Mouse (Mus musculus): Measurements from ENCODE around the gene Trpm8.
A peak's percentile ranks its signal among the peaks of the same experiment; 100 is the strongest.

Gene Trpm8

DNA sequence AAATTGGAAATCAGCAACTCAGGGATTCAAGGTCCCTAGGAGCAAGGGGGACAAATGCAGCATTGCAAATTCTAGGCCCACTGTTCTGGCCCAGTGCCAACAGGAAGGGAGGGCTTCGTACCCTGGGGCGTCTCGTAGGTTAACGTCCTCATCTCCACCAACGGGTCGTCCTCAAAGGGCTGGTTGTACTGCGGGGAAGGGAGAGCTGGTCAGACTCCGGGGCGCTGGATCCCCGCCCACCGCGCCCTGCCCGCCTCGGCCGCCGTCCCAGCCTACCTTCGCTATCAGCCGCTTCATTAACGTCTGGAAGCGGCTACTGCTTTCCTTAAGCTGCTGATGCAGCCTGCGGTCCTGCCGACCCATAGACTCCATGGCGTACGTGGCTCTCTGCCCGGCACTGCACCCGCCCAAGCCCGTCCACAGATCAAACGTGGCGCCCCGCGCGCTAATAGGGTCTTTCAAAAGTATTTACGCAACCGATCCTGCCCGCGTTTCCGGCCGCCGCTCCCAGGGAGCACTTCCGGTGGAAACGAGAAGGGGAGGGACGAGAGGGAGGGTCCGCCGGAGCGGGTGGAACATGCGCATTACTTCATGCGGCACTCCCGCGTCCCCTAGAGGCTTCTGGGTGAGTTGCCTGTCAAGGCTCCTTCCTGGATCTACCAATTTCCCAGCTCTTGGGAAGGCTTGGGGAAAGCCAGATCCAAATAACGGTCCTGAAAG is at the start of gene Trpm8, which contains the start of gene Hjurp:
TSS of gene Trpm8 (plus strand) at position 564 of the 720 bp plus-strand sequence.
TSS of gene Hjurp (minus strand) at position 536 of the 720 bp plus-strand sequence.
- DNase-seq, result peak; percentile 100

DNA sequence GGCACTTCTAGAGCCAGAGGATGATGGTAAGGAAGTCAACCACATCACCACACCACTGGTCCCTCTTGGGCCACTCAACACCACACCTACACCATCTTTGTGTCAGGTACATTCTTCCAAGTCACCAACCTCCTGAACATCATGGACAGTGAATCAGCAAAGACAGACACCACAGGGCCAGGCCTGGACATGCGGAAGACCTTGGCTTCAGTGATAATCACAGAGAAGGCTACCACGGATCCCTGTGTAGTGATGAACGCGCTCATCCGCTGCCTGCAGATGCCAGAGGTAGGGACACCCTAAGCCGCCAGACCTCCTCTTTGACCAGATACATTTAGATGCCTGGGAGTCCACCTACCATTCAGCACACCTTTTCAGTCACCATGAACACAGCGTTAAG is 49.3 kb upstream of the Trpm8 start:
- DNase-seq, result peak; percentile 10 to 16

DNA sequence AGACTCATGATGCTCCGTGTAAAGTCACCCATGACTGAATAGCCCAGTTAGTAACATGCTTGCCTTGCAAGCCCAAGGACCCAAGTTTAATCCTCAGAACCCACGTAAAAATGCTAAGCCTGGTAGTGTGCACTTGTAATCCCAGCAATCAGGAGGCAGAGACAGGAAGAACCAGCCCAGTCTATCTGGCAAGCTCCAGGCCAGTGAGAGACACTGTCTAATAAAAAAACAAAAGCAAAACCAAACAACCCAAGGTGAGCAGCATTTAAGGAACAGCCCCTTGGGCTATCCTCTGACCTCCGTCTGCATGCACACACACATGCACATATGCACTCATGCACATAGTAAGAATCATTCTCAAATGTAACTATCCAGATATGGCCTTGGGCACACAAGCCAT is 47.9 kb upstream of the Trpm8 start:
- DNase-seq, result peak in 1 of 2 experiments; percentile 6

DNA sequence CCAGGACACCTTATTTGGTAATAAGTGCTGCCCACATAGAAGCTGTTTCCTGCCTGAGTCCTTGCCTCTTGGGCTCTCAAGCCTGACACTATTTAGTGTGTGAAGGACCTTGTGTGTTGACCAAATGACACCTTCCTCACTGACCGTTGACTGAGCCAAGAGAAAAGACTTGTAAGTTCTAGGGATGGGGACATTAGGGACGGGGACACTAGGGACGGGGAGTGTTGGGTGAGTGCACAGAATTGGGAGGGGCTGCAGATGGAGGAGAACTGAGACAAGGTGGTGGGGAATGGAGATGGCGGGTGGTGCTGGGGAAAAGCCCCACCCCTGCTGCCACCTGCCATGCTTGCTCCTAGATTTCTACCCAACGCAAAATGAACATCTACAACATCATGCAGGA is 47.5 kb upstream of the Trpm8 start:
- peak; percentile 4 to 12 for DNase-seq

DNA sequence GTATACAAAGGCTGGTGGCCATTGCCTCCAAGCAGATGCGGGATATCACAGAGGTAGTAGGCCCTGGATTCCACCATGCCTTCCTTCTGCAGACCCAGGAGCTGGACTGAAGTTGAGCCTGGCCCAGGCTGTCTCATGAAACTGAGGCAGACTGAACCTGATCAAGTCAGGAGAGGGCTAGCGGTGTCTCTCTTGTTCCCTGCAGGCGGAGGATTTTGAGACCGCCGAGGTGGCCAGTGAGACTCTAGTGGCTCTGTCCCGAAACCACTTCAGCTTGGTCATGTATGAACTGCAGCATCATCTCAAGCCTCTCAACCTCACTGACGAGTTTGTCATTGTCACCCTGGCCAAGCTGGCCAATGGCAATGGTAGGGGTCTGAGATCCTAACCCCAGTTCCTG is 47.0 kb upstream of the Trpm8 start:
- peak; percentile 6 to 14 for DNase-seq

DNA sequence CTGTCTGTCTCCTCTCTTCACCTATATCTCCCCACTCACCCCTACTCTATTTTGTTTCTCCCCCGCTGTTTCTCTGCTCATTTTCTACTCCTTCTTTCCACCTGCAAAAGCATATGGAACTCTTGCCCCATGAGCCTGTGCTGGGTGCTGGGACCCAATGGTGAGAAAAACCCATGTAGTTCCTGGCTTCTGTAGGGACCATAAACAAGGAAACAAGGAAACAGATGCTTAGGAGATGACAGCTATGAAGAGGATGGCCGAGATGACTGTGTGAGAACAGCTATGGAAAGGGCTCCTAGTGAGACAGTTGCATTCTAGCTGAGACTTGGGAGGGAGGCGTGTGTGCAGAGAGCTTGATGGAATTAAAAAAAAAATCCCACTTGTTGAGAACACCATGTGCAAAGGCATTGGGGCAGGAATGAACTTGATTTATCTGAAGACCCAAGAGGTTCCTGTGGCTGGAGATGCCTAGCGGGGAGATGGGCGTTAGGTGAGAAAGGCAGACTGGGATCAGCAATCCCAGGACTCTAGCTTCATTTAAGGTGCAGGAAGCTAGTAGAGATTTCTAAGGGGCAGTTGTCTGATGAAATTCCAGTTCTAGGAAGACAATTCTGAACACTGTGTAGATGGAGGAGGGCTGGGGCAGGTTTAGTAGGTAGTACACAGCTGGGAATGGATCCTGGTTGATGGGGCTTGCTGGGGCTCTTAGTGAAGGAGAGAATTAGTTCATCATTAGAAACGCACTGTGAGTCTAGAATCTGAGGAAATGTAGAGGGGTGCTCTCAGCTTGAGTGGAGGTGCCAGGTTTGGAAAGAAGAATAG is 46.3 kb upstream of the Trpm8 start:
- DNase-seq, result peak; percentile 5 to 7

DNA sequence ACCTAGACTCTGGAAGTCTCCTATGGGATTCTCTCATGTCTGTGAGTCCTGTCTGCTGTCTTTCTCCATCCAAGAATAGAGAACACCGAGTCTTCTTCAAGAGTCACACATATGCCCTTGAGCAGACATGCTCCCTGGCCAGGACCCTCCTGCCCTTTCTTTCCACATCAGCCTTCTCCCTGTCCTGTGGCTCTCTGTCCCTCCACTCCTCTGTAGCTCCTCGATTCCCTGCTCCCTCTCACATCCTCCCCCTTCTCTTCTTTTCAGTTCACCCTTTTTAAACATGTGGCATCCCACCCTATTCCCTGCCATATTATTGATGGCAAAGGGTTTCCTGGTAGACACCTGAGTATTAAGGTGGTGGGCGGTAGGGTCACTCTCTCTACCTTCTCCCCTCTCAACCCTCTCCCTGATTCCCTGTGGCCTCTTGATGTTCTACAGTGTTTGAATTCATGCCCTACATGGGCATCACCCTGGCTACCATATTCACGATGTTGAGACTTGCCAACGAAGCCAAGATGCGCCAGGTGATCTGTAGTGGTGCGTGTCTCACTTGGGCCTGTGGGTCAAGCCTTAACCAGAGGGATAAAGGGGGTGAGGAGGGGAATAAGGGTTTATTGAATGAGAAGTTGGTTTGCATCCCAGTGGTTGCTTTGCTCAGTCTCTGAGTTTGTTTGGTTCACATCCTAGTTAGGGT is 45.5 kb upstream of the Trpm8 start:
- peak; percentile 8 to 9 for DNase-seq

DNA sequence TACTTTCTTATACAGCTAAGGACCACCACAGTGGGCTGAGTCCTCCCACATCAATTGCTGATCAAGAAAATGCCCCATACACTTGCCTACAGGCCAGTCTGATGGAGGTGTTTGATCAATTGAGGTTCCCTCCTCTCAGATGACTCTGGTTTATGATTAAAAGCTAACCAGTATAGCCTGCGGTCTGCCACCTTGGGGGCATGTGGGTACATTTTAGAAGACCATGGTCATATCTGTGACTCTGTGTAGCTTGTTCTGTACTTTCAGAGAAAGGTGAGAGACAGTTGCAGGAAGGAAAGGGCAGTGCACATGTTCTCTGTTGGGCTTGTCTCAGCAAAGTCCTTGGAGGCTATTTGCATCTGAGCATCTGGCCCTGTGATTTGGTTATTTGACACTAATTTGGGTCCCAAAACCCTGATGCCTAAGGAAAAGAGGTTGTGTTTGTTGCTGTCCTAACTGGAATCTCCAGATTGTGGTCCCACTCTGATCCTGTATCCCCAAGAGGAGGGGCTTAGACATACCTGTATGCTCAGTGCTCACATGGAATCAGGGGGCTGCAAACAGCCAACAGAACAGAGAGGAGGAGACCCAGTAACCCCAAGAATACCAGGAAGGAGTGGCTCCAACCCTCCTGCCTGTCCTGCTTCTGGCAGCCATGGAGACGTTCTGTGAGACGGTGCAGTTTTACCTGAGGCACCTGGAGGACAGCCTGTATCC is 44.6 kb upstream of the Trpm8 start:
- peak in 1 of 2 experiments; percentile 4 for DNase-seq

DNA sequence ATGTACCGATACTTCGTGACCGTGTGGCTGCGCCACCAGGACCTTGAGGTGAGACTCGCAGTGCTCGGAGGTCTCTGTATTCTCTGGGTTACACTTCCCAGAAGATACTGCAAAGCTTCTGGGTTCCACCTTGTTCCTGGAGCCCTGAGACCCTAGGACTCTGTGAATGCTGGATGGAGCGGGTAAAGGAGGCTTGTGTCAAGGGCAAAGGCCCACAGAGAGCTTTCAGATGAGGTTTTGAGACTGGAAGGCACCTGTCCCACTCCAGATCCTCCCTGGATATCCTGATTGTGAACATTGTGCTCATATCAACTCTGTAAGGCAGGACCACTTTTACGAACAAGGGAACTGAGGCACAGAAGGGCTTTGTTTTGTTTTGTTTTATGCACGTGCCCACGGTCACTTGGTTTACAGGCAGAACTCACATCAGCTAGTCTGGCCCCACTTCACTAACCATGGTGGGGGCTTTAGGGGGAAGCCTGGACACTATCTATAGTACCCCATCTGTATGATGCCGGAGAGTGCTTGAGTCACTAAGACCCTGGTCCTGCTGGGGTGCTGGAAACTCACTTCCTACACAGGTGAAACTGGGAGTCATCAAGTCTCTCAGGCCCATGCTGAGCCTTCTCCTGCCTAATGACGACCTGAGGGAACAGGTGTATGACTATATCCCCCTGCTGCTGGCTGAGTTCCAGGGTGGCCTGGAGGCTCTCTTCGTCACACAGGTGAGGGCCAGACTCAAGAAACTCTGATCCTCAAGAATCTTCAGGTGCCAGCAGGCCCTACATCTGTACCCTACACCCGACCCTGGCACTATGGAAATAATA is 43.8 kb upstream of the Trpm8 start:
- DNase-seq, result peak in 1 of 2 experiments; percentile 17

DNA sequence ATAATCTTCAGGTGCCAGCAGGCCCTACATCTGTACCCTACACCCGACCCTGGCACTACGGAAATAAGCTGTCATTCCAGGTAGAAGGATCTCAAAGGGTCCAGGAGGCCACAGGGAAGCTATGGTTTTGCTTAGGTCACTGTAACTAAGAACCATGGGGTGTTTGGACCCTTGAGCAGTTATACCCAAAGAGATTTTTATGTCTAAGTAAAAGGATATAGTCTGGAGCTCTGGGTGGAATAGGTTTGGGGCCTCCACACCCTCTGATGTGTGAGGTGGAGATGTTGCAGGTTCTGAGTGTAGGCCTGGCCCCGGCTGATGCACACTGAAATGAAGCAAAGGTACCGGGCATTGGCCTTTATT is 43.2 kb upstream of the Trpm8 start:
- no peak for DNase-seq

DNA sequence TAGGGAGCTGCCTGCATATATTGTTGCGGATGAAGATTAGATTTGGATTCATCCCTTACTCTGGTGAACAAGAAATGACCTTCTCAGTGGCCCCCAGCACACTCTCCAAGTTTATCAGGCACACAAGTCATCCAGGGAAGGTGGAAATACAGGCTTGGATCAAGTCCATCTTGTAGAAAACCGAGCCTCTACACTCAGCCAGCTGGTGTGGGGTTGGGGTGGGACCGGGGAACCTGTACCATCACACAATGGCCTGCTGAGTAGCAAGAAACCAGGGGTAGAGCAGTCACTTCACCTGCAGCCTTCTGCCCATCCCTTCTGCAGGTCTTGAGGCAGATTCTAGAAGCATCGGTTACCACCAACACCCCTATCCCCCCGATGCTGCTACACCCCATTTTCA is 42.8 kb upstream of the Trpm8 start:
- no peak for DNase-seq

DNA sequence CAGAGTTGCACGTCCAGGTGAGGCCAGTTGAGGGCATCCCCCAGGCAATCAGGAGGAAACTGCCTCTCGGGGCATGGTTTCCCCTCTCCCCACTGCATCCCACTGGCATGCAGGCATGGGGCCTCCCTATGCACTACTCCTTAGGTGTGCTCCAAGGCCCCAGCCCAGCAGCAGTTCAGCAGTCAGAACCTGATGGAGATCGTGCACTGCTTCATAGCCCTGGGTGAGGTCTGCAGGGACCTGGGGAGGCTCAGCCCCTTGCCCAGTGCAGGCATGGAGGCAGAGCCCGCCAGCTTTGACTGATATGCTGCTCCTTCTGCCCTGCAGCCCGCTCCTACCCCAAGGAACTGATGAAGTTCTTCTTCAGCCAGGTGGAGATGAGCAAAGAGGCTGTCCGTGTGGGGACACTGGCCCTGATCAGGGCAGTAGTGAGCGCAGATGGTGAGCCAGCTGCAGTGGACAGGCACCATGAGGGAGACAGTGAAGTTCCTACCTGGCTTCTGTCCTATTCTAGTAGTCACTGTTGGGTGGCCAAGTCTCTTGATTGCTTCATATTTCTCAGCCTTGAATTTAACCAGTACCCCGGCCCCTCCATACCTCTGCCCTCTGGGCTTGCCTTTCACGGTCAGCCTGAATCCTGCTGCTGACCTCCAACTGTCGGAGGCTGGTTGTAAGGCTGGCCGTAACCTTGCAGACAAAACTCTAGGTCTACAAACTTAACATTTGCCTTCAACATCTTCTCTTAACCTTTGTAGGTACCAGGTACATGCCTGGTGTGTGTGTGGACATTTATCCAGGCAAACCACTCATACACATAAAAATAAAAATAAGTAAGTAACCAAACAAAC is 42.2 kb upstream of the Trpm8 start:
- peak in 1 of 2 experiments; percentile 24 for DNase-seq

DNA sequence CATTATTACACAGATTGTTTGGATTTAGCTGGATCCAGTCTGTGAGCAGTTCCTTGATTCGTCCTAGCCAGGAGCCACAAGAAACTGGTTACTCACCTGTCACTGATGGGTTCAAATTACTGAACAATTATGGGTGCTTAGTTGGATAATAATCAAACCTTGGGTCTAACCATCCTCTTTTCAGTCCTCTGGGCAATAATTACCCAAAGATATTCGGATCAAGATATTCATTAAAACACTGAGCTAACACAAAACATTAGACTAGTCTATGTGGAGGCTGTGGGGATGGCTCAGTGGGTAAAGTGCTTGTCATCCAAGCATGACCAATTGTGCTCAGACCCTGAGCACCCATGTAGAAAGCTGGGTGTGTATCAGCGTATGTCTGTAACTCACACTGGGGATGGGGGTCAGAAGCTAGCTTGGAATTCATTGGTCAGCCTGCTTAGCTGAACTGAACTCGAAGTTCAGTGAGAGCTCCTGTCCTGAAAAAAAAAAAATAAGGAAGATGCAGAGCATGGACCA is 41.5 kb upstream of the Trpm8 start:
- peak in 1 of 2 experiments; percentile 2 for DNase-seq

DNA sequence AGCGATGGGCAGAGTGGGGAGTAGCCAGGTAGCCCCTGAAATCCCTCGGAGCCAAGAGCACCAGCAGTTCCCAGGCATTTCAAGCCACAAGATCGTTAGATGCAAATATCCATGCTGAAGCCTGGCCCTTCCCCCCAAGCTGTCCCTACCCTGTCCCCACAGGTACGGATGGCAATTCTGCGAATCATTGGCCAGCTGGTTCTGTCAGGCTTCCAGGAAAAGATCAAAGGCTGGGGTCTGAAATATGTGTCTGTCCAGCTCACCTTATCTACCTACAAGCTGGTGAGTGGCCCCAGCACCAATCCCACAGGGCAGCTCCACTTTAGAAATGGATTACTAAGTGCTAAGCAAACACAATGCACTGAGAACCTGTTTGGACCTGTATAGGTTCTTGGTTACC is 40.1 kb upstream of the Trpm8 start:
- peak in 1 of 2 experiments; percentile 17 for DNase-seq

DNA sequence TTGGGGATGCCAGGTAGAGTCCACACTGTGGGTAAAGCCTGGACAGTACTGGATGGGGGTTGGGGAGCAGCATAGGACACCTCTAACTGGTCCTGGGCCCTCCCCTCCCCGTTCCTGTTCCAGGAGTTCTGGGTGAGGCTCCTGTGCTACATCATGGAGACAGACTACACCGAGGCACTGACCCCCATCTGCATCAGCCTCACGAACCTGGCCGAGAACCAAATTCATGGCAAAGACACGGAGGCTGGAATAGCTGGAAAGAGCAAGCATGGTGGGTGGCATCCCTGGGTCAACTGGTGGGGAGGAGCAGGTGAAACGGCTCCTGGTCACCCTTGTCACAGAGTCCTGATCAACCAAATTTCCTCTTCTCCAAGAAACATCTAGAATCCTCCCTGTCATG is 38.7 kb upstream of the Trpm8 start:
- DNase-seq, result peak in 1 of 2 experiments; percentile 32

DNA sequence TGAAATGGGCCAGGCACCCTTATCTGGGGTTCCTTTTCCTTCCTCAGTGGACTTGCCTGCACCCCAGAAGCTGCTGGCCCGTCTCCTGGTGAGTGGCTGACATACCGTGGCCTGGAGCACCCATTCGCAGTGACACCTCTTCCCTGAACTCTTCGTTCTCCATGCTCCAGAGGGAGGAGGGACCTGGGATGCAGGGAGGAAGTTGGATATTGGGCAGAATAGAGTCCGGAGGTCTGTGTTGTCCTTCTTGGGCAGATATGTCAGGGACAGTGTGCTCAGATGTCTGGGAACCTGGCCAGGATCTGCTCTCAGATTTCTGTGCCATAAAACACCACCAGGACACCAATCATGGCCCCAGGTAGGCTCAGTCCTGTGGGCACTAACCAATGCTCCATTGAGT is 37.4 kb upstream of the Trpm8 start:
- DNase-seq, result peak in 1 of 2 experiments; percentile 8

DNA sequence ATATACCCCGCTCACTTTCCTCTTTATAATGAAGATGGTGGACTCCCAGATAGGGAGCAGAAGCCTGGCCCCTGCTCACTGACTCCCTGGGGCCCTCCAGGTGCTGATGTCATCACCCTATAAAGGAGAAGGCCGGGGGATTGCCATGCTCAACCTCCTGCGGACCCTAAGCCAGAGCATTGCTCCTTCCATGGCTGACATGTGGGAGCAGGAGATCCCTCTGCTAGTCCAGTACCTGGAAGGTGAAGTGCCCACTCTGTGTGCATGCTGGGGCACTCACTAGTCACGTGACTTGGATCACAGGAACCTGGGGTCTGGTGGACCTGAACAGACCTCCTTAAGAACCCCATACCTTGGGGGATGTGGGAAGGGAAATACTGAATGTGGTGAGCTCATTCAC is 36.9 kb upstream of the Trpm8 start:
- DNase-seq, result peak in 1 of 2 experiments; percentile 18

DNA sequence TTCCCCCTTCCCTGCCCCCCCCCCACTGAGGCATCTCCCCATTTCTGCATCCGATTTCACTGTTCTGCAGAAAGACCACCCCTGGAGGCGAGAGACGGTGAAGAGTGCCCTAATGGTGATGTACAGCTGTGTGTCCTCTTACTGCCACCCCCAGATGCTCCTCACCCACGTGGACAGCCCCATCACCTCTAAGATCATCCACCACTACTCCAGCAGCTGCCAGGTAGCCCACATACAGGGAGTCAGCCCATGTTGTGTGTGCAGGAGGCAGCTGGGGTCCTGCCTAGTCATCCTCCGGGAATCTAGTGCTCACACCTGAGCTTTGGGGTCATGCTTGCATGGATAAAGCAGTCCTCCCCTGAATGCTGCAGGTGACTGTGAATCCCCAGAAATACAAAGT is 33.6 kb upstream of the Trpm8 start:
- peak in 1 of 2 experiments; percentile 22 for DNase-seq

DNA sequence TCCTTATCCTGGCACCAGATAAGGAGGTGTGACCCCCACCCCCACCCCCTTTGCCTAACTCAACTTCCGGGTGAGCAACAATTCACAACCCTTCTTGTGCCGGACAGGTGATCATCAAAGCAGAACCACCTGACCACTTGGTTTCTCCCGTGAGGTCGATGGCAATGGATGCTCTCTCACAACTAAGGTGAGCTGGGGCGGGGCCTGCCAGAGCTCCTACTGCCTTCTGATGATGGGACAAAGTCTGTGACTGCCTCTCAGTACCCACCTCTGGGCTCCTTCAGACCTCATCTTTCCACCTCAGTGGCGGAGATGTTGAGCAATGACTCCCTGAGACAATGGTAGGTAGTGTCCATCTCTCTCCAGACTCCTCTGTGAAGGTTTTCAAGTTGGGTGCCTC is 31.6 kb upstream of the Trpm8 start:
- DNase-seq, result peak in 1 of 2 experiments; percentile 16

DNA sequence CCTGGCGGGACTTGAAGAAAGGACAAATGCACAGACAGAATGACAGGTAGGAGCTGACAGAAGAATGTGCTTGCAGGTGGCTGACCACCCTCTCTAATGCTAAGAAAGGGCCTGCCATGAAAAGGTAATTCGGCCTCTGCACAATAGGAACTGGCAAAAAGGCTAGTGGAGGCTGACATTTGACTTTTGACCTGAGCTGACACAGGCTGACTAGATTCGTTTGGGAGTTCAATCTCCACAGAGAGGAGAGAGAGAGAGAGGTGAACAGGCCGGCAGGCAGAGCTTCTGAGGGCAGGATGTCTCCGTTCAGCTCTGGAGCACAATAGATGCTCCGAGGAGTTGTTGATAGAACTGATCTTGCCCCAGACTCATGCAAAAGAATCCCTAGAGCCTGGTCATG is 31.1 kb upstream of the Trpm8 start:
- no peak for DNase-seq

DNA sequence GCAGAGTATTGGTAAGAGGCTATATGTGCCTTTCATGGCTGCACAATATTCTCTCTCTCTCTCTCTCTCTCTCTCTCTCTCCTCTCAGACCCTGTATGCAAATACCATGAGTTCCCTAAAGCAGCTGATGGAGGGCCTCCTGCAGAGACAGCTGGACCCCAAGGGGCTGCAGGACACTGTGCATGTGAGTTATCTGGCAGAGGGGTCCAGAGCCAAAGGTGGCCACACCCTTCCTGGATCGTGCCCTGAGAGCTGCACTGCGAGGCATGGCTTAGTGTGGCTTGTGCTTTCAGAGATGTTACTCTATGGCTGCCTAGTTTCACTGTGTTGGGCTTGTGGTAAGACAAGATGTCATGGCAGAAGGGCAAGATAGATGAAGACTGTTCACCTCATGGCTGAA is 29.8 kb upstream of the Trpm8 start:
- DNase-seq, result peak in 1 of 2 experiments; percentile 16
